Mouse (Mus musculus) ES-E14 (cell line): ENCODE measurements at regions not wholly inside any gene's neighbourhood (a gene's known extent, or its start where the extent isn't known, plus 50 kb on each side); places are given as distances from the start of the nearest gene placed in this dataset.

ENCODE experiments used
- DNase-seq: peaks from one replicate; pipeline ENCODE4 v3.0.0-alpha.2; 2013; ENCODE audit warnings: low read depth, low spot score
- H3K27ac ChIP-seq: 2 replicates; pipeline ENCODE4 v1.5.1; 2012; ENCODE audit warnings: low read depth, mild to moderate bottlenecking, low read length, moderate library complexity, mixed read lengths; ENCODE audit not compliant: poor library complexity, insufficient read depth, severe bottlenecking
- H3K36me3 ChIP-seq: 2 replicates; pipeline ENCODE4 v1.6.1; 2012; ENCODE audit warnings: mild to moderate bottlenecking, low read length, moderate library complexity, mixed read lengths; ENCODE audit not compliant: control insufficient read depth, poor library complexity, insufficient read depth, severe bottlenecking
- H3K4me1 ChIP-seq, 2 experiments: fragments of 150-350 bp in 1 of 2; sonication (generic) in 1 of 2; 2 replicates each; pipeline ENCODE4 v1.6.1; 2012; ENCODE audit warnings: low read length in 2 of 2, mild to moderate bottlenecking in 1 of 2, mixed read lengths in 1 of 2; ENCODE audit not compliant: control insufficient read depth in 2 of 2, insufficient read depth in 2 of 2, poor library complexity in 1 of 2
- H3K4me3 ChIP-seq, 2 experiments: fragments of 150-350 bp in 1 of 2; sonication (generic) in 1 of 2; 2 replicates each; pipeline ENCODE4 v1.5.1; 2012; ENCODE audit warnings: low read length in 2 of 2, low read depth in 1 of 2, mild to moderate bottlenecking in 1 of 2, mixed read lengths in 1 of 2; ENCODE audit not compliant: insufficient read depth in 1 of 2, poor library complexity in 1 of 2, severe bottlenecking in 1 of 2
- H3K9ac ChIP-seq: 2 replicates; pipeline ENCODE4 v1.6.1; 2012; ENCODE audit warnings: low read depth, mild to moderate bottlenecking, low read length, mixed read lengths; ENCODE audit not compliant: poor library complexity, insufficient read depth, severe bottlenecking
- H3K9me3 ChIP-seq: fragments of 150-350 bp; sonication (generic); 2 replicates; pipeline ENCODE4 v1.6.1; 2012; ENCODE audit warnings: low read depth, mild to moderate bottlenecking, low read length; ENCODE audit not compliant: control insufficient read depth, insufficient read depth
- CHD2 ChIP-seq: IDR thresholded peaks from 2 replicates; pipeline ENCODE4 v1.6.1; 2014; ENCODE audit warnings: mild to moderate bottlenecking, low read depth, low read length, inconsistent platforms
- HCFC1 ChIP-seq: IDR thresholded peaks from 2 replicates; pipeline ENCODE4 v1.6.1; 2012; ENCODE audit warnings: low read length, inconsistent platforms, borderline replicate concordance; ENCODE audit not compliant: insufficient read depth
- MAFK ChIP-seq: IDR thresholded peaks from 2 replicates; pipeline ENCODE4 v1.6.1; 2014; ENCODE audit warnings: mild to moderate bottlenecking, low read depth, low read length, inconsistent platforms; ENCODE audit not compliant: insufficient read depth
- ZC3H11A ChIP-seq: IDR thresholded peaks from 2 replicates; pipeline ENCODE4 v1.6.1; 2012; ENCODE audit warnings: low read depth, mild to moderate bottlenecking, inconsistent platforms, low read length, borderline replicate concordance
- ZNF384 ChIP-seq: IDR thresholded peaks from 2 replicates; pipeline ENCODE4 v1.6.1; 2012; ENCODE audit warnings: low read depth, low read length, inconsistent platforms
- in situ Hi-C, 2 experiments: fragments of 600-800 bp; cut with MboI; formaldehyde crosslinking; loops; one replicate each; pipeline ENCODE4 v1.15.1; 2025; ENCODE audit warnings: low sequenced_read_pairs in 2 of 2, inconsistent platforms in 1 of 2; ENCODE audit not compliant: unreplicated experiment in 2 of 2

- no peaks in the 10 kb centered on the region for H3K9me3 ChIP-seq
- TF ChIP-seq HCFC1 = no peak
- TF ChIP-seq CHD2 = no peak
- TF ChIP-seq ZC3H11A = no peak
- no peak for TF ChIP-seq ZNF384
- no peak for TF ChIP-seq MAFK
- H3K27ac ChIP-seq = no peak overlapping the region
- DNase-seq = no peak
- H3K4me1 ChIP-seq = no peaks in the 10 kb centered on the region
- no peak overlapping the region for H3K9ac ChIP-seq
- no peak overlapping the region for H3K4me3 ChIP-seq
- in situ Hi-C loops = no loop called here
- H3K36me3 ChIP-seq = no peaks in the 10 kb centered on the region
Observed at GRCm38 (mm10) chr15:61781531-61781930, 858.7 kb upstream of the A1bg start.

DNA sequence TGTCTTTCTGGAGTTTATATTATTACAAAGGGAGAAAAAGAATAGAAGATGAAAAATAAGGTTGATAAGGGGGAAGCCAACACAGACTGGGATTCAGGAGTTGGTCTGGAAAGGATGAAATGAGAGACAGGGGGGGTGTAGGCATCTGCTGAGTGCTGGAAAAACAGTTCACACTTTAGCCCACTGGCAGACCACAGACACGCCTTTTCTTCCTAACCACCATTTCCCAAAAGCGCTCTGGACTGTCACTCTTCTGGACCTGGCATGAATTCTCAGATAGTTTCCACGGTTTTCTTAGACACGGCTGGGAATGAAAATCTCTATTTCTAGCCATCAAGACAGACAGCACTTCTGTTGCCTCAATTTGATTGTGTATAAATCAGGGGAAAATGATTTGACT, 850.2 kb upstream of the A1bg start:
- TF ChIP-seq CHD2 = no peak
- no peak for TF ChIP-seq ZNF384
- no peak for TF ChIP-seq MAFK
- TF ChIP-seq HCFC1 = no peak
- TF ChIP-seq ZC3H11A = no peak
- Histone ChIP-seq H3K36me3 (no peaks in the 10 kb centered on the region), H3K27ac (no peak overlapping the region), H3K4me3 (no peak overlapping the region), H3K4me1 (no peaks in the 10 kb centered on the region), H3K9me3 (no peaks in the 10 kb centered on the region), H3K9ac (no peak overlapping the region)
- in situ Hi-C loops = no loop called here
- no peak for DNase-seq

- in situ Hi-C loops = no loop called here
- DNase-seq = no peak
- no peaks in the 10 kb centered on the region for H3K9me3 ChIP-seq
- TF ChIP-seq ZNF384 (no peak), HCFC1 (no peak), ZC3H11A (no peak), MAFK (no peak)
- no peak overlapping the region for H3K27ac ChIP-seq
- H3K36me3 ChIP-seq = no peaks in the 10 kb centered on the region
- H3K9ac ChIP-seq = no peak overlapping the region
- H3K4me1 ChIP-seq = no peaks in the 10 kb centered on the region
- H3K4me3 ChIP-seq = no peak overlapping the region
Observed at GRCm38 (mm10) chr15:61770721-61771542, 848.1 kb upstream of the A1bg start.

GRCm38 (mm10) chr15:61766544-61767094, 843.8 kb upstream of the A1bg start:
- DNase-seq = no peak
- in situ Hi-C loops = no loop called here
- H3K9ac ChIP-seq = no peak overlapping the region

More at GRCm38 (mm10) chr15:61766544-61767094, 843.8 kb upstream of the A1bg start:
- Histone ChIP-seq H3K4me3 (no peak overlapping the region), H3K36me3 (no peaks in the 10 kb centered on the region), H3K4me1 (no peaks in the 10 kb centered on the region), H3K9me3 (no peaks in the 10 kb centered on the region), H3K27ac (no peak overlapping the region)
- TF ChIP-seq ZNF384 (no peak), ZC3H11A (no peak), HCFC1 (no peak), MAFK (no peak), CHD2 (no peak)
